Mouse (Mus musculus) megakaryocyte, embryonic 14.5 days (primary cell): ENCODE results near the gene Hsd11b1. TPM values are rescaled to one million over a fixed set of nuclear protein-coding genes. Genes with fewer than 3 reads are reported as not detected.

Source experiments
- H3K27me3 ChIP-seq: replicated peaks from 2 replicates; pipeline ENCODE3; 2012; ENCODE audit warnings: inconsistent platforms
- H3K36me3 ChIP-seq: replicated peaks from 2 replicates; pipeline ENCODE3; 2012; ENCODE audit warnings: low read length, inconsistent platforms, mixed read lengths
- H3K4me1 ChIP-seq: 2 replicates; pipeline ENCODE4 v1.6.1; 2012; ENCODE audit warnings: inconsistent platforms
- H3K4me3 ChIP-seq: replicated peaks from 2 replicates; pipeline ENCODE3; 2012; ENCODE audit warnings: moderate library complexity, mild to moderate bottlenecking, inconsistent platforms
- H3K9me3 ChIP-seq: 2 replicates; pipeline ENCODE4 v1.6.1; 2012; ENCODE audit warnings: inconsistent platforms
- FLI1 ChIP-seq: IDR thresholded peaks from 2 replicates; pipeline ENCODE4 v1.6.1; 2012; ENCODE audit warnings: low read length, inconsistent platforms, mixed read lengths
- GATA1 ChIP-seq: IDR thresholded peaks from 3 replicates; pipeline ENCODE4 v1.6.1; 2012; ENCODE audit warnings: mixed read lengths, low read length, inconsistent platforms, borderline replicate concordance
- polyA plus RNA-seq: library from polyadenylated mRNA; stranded (reverse); fragments of >175 nt; gene quantifications from 2 replicates; pipeline ENCODE4 v1.2.3, GENCODE M21; 2012; ENCODE audit warnings: low replicate concordance; ENCODE audit not compliant: insufficient read depth

Gene Hsd11b1
- polyA plus RNA-seq, 1 experiment, result 0.27 TPM

DNA sequence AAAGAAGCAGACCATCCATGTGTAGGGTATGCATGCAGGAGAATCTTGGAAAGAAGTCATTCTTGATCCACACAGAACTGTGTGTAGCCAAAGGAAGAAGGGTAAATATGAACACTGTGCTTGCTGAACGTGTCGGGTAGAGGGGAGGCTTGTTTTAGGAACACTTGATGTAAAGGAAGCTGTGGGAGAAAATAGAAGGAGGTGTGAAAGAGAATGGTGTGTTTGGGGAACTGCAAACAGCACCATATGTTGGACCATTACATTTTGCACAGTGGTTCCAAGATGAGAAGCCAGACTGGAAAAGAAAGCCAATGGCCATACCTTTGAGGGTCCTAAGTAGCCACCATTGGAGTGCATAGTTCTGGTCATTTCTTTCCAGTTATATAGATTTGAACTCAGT lies 13.8 kb downstream of the Hsd11b1 start:
- no peaks in the 10 kb centered on the region for H3K36me3 ChIP-seq
- no peaks in the 10 kb centered on the region for H3K27me3 ChIP-seq
- H3K4me1 ChIP-seq, result no peaks in the 10 kb centered on the region
- peaks cover 6% of the 10 kb centered on the region for H3K9me3 ChIP-seq
- H3K4me3 ChIP-seq, result no peak overlapping the region
- TF ChIP-seq GATA1 (no peak), FLI1 (no peak)

DNA sequence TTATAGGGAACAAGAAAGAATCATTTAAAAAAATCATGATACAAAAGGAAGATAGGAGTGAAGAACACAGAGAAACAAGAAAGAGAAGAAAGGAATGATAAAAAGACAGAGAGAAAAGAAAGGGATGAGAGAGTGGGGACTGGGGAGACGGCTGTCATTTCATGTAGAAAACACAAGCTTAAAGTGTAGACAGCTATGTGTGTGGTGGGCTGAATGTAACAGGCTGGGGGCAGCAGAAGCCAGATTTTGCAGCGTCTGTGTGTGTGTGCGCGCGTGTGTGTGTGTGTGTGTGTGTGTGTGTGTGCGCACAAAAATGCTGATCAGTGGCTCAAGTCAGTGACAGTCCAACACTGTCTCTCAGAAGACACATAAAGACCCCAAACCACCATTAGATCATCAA lies 19.6 kb downstream of the Hsd11b1 start:
- Histone ChIP-seq H3K4me1 (no peaks in the 10 kb centered on the region), H3K27me3 (peaks cover 4% of the 10 kb centered on the region), H3K4me3 (no peak overlapping the region), H3K36me3 (no peaks in the 10 kb centered on the region), H3K9me3 (no peaks in the 10 kb centered on the region)
- no peak for TF ChIP-seq FLI1
- TF ChIP-seq GATA1, result no peak

DNA sequence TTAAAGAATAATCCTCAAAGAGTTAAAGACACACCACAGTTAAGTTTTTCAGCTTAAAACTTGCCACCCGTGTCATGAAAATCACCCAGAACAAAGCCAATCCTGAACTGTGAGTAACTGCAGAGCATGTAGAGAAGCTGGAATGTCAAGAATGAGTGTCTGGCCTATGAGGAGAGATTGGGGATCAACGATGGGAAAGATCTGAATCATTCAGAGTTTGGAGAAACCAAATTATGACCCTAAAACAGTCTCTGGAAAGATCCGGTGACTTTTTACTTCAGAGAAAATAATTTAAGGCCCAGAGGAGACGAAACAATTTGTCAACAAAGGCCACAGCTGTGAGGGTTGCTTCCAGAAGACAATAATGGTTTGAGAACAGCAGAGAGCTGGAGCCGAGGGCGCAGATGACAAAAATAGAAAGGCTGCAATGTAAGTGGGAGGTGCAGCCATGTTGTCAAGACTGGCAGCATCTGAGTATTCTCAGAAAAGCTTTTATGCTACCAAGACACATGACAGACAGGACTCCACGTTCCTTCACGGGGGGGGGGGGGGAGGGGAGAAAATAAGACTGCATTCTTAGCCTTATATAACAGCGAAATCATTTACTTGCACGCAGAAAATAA lies 20.2 kb downstream of the Hsd11b1 start:
- Histone ChIP-seq H3K9me3 (no peaks in the 10 kb centered on the region), H3K36me3 (no peaks in the 10 kb centered on the region), H3K27me3 (peaks cover 4% of the 10 kb centered on the region), H3K4me3 (no peak overlapping the region), H3K4me1 (no peaks in the 10 kb centered on the region)
- TF ChIP-seq FLI1 (no peak), GATA1 (no peak)

DNA sequence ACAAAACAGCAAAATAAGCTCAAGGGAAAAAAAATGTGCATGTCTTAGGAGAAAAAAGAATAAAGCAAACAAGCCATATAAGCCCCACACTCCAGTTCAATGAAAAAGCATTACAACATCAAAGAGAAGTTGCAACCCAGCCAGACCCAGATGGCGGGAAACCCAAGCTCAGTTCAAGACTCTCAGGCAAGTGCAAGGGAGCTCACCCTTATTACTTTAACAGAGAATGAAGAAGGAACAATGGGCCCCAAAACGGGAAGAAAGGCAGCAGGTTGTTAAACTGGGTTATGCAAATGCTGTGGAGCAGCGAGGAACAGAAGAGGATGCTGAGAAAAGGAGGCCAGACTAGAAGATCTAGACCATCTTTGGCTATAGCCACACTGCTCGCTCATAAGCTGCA lies 21.0 kb downstream of the Hsd11b1 start:
- TF ChIP-seq FLI1, result no peak
- no peak for TF ChIP-seq GATA1
- peaks cover 4% of the 10 kb centered on the region for H3K27me3 ChIP-seq
- no peaks in the 10 kb centered on the region for H3K36me3 ChIP-seq
- no peak overlapping the region for H3K4me3 ChIP-seq
- no peaks in the 10 kb centered on the region for H3K4me1 ChIP-seq
- H3K9me3 ChIP-seq, result no peaks in the 10 kb centered on the region

DNA sequence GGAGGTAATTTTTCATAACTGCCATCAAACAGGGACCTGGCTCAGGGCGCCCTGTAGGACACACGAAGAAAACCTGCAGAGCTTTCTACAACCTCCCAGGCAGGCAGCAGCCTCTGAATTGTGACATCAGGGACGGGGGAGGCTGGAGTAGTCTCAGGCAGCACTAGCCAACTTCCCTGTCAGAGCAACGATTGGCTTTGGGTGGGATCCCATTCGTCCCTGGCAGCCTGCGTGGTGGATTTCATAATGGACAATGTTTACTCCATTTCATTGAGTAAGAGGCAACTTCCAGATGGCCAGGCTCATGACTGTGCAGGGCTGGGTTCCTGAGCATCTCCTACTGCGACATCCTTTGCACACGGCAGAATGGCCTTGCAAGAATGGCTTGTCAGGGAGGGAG lies 21.6 kb downstream of the Hsd11b1 start:
- H3K4me1 ChIP-seq, result no peaks in the 10 kb centered on the region
- H3K36me3 ChIP-seq, result no peaks in the 10 kb centered on the region
- TF ChIP-seq GATA1 (no peak), FLI1 (no peak)
- no peak overlapping the region for H3K4me3 ChIP-seq
- peaks cover 4% of the 10 kb centered on the region for H3K27me3 ChIP-seq
- H3K9me3 ChIP-seq, result no peaks in the 10 kb centered on the region

DNA sequence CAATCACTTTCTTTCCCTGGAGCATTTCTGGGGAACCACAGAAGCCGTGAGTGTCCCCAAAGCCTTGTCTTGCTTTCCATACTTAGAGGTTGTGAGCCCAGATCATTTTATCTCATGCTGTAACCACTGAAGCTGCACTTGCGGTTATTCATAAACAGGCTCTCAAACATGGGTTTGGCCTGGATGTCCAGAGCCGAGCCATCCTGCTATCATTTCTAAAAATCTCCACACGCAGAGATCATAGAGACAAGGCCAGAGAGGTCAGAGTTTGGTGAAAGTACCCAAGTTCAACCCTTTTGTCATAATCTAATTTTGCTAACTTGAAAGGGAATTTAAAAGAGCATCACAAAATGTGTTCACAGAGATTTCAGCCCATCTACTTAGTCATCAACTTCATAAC lies 22.4 kb downstream of the Hsd11b1 start:
- Histone ChIP-seq H3K27me3 (peaks cover 4% of the 10 kb centered on the region), H3K9me3 (no peaks in the 10 kb centered on the region), H3K4me3 (no peak overlapping the region), H3K4me1 (no peaks in the 10 kb centered on the region), H3K36me3 (no peaks in the 10 kb centered on the region)
- TF ChIP-seq FLI1 (no peak), GATA1 (no peak)

DNA sequence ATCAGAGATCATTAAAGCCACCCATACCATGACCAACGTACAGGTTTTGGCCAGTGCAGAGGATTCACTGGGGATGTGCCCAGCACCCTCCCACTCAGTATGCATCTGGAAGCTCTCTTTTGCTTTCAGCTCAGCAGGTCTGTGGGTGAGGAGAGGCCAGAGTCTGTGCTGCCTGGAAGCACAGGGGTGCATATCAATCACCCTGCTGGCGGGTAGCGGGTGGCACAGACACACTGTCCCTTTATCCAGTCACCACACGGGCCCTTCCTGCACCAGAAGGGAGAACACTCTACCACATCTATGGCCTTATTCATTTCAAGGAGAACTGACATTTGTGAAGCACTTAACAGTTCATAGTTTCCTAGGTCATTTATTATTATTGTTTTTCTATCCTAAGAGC lies 25.4 kb downstream of the Hsd11b1 start:
- H3K4me3 ChIP-seq, result no peak overlapping the region
- no peaks in the 10 kb centered on the region for H3K9me3 ChIP-seq
- H3K27me3 ChIP-seq, result peaks cover 4% of the 10 kb centered on the region
- H3K36me3 ChIP-seq, result no peaks in the 10 kb centered on the region
- H3K4me1 ChIP-seq, result no peaks in the 10 kb centered on the region
- no peak for TF ChIP-seq FLI1
- no peak for TF ChIP-seq GATA1

DNA sequence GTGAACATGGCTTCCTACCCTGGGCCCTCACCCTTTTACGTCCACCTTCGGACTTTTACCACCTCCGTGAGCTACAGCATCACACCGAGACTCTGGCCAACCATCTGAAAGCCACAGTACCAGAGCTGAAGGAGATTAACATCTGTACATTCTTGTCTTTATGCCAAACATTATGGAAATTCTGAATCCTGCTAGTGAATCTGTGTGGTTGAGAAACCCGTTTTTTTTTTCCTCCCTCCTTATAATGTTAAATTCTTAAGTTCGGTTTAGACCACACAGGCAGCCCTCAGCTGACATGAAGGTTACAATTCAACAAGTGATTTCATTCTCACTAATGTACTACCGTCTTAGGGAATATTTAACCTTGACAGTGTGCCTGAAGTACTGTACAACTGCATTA lies 28.9 kb downstream of the Hsd11b1 start:
- no peak overlapping the region for H3K4me3 ChIP-seq
- peaks cover 3% of the 10 kb centered on the region for H3K27me3 ChIP-seq
- no peaks in the 10 kb centered on the region for H3K9me3 ChIP-seq
- no peaks in the 10 kb centered on the region for H3K36me3 ChIP-seq
- no peak for TF ChIP-seq FLI1
- no peak for TF ChIP-seq GATA1
- H3K4me1 ChIP-seq, result peaks cover 5% of the 10 kb centered on the region; the same call in 1 of the 2 replicates

DNA sequence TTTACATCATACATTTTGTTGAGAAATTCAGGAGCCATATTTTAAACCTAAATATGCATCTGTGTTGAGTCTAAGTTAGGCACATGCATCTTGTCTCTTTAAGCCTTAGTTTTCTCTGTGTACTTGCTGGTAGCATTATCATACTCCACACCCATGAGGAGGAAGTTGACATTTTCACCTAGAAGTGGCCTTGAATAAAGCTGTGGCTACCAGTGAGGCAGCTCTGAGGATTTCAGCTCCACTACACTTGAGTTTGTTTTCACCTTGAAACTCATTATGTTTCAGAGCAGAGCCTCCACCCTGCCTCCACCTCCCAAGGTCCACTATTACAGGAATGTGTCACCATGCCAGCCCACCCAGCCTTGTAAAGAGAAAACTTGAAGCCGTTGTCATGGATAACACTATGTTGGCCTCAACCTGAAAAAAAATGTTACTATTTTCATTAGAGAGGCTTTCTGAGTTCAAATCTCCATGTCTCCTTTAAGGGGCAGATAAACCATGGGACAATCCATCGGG lies 29.7 kb downstream of the Hsd11b1 start:
- Histone ChIP-seq H3K27me3 (peaks cover 3% of the 10 kb centered on the region), H3K9me3 (no peaks in the 10 kb centered on the region), H3K36me3 (no peaks in the 10 kb centered on the region), H3K4me3 (no peak overlapping the region), H3K4me1 (peaks cover 5% of the 10 kb centered on the region; the same call in 1 of the 2 replicates)
- TF ChIP-seq GATA1 (no peak), FLI1 (no peak)

DNA sequence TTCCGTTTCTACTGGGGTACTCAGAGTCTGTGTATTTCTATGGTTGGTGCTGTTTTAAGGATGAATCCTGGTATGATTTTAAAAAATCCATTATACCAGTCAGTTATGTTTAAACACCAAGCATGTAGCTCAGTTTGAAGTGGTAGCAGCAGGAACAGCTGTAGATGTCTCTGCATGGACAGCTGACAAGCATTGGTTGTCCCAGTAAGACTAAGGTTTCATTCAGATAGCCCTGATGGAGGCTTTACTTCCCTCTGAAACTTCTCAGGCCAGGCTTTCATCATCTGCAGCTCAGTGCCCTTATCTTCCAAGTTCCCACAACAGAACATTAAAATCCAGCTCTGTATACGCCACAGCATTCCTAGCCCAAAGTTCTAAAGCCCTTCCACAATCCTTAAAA lies 31.1 kb downstream of the Hsd11b1 start:
- peaks cover 5% of the 10 kb centered on the region; the same call in 1 of the 2 replicates for H3K4me1 ChIP-seq
- no peak overlapping the region for H3K4me3 ChIP-seq
- no peaks in the 10 kb centered on the region for H3K9me3 ChIP-seq
- TF ChIP-seq GATA1 (no peak), FLI1 (no peak)
- peaks cover 3% of the 10 kb centered on the region for H3K27me3 ChIP-seq
- no peaks in the 10 kb centered on the region for H3K36me3 ChIP-seq
